Mouse (Mus musculus) CH12.LX (cell line): ENCODE measurements at regions not wholly inside any gene's neighbourhood (a gene's known extent, or its start where the extent isn't known, plus 50 kb on each side); places are given as distances from the start of the nearest gene placed in this dataset.

ENCODE experiments used
- DNase-seq: peaks from one replicate; pipeline ENCODE4 v3.0.0-alpha.2; 2013; ENCODE audit errors: extremely low read depth
- H3K27ac ChIP-seq: 2 replicates; pipeline ENCODE4 v1.5.1; 2012; ENCODE audit warnings: low read depth, mild to moderate bottlenecking, control low read depth, moderate library complexity; ENCODE audit not compliant: insufficient read depth
- H3K27me3 ChIP-seq: replicated peaks from 2 replicates; pipeline ENCODE3; 2012; ENCODE audit warnings: inconsistent platforms
- H3K36me3 ChIP-seq, 2 experiments: replicated peaks in 1 of 2; 2 replicates each; pipeline versions ENCODE3 to v1.6.1; 2012; ENCODE audit warnings: inconsistent platforms in 1 of 2, low read length in 1 of 2, mild to moderate bottlenecking in 1 of 2, mixed read lengths in 1 of 2, moderate library complexity in 1 of 2; ENCODE audit not compliant: control insufficient read depth in 1 of 2, insufficient read depth in 1 of 2
- H3K4me1 ChIP-seq, 2 experiments: 2 replicates each; pipeline ENCODE4 v1.6.1; 2012; ENCODE audit warnings: inconsistent platforms in 1 of 2, moderate library complexity in 1 of 2; ENCODE audit not compliant: insufficient read depth in 2 of 2, control insufficient read depth in 1 of 2
- H3K4me2 ChIP-seq: 2 replicates; pipeline ENCODE4 v1.6.1; 2012; ENCODE audit warnings: low read depth, mild to moderate bottlenecking, control low read depth; ENCODE audit not compliant: poor library complexity, insufficient read depth, severe bottlenecking
- H3K4me3 ChIP-seq, 3 experiments: fragments of 150-350 bp in 1 of 3; sonication (generic) in 1 of 3; replicated peaks in 1 of 3; 2 replicates each; pipeline versions ENCODE3 to v1.5.1; 2011 to 2012; ENCODE audit warnings: low read depth in 2 of 3, low read length in 2 of 3, mild to moderate bottlenecking in 2 of 3, moderate library complexity in 2 of 3, control low read depth in 1 of 3, improper control_type of control experiment in 1 of 3, inconsistent platforms in 1 of 3, mixed read lengths in 1 of 3; ENCODE audit not compliant: poor library complexity in 1 of 3
- H3K79me2 ChIP-seq: replicated peaks from 2 replicates; pipeline ENCODE4 v1.6.1; 2012; ENCODE audit warnings: mild to moderate bottlenecking, moderate library complexity; ENCODE audit not compliant: control insufficient read depth, poor library complexity, insufficient read depth, severe bottlenecking; ENCODE audit errors: extremely low read depth
- H3K9ac ChIP-seq: 2 replicates; pipeline ENCODE4 v1.6.1; 2012; ENCODE audit warnings: low read depth, mild to moderate bottlenecking, control low read depth, moderate library complexity; ENCODE audit not compliant: insufficient read depth
- H3K9me3 ChIP-seq: replicated peaks from 2 replicates; pipeline ENCODE3; 2012; ENCODE audit warnings: low read length, inconsistent platforms, mixed read lengths
- BHLHE40 ChIP-seq: IDR thresholded peaks from 2 replicates; pipeline ENCODE4 v1.6.1; 2011; ENCODE audit warnings: mild to moderate bottlenecking, low read depth, low read length, improper control_type of control experiment
- ELF1 ChIP-seq: IDR thresholded peaks from 2 replicates; pipeline ENCODE4 v1.6.1; 2014; ENCODE audit warnings: low read depth, mild to moderate bottlenecking, inconsistent platforms, low read length, improper control_type of control experiment
- ETS1 ChIP-seq: conservative IDR thresholded peaks from 2 replicates; pipeline ENCODE4 v1.6.1; 2012; ENCODE audit warnings: low read depth, mild to moderate bottlenecking, inconsistent platforms, low read length, improper control_type of control experiment, moderate library complexity
- JUN ChIP-seq: IDR thresholded peaks from 2 replicates; pipeline ENCODE4 v1.6.1; 2011; ENCODE audit warnings: low read depth, mild to moderate bottlenecking, low read length, improper control_type of control experiment, moderate library complexity; ENCODE audit not compliant: insufficient read depth
- JUND ChIP-seq: conservative IDR thresholded peaks from 2 replicates; pipeline ENCODE4 v1.6.1; 2011; ENCODE audit warnings: low read depth, low read length, improper control_type of control experiment
- MEF2A ChIP-seq: IDR thresholded peaks from 2 replicates; pipeline ENCODE4 v1.6.1; 2014; ENCODE audit warnings: low read depth, mild to moderate bottlenecking, inconsistent platforms, low read length, improper control_type of control experiment, borderline replicate concordance
- NELFE ChIP-seq: IDR thresholded peaks from 2 replicates; pipeline ENCODE4 v1.6.1; 2011; ENCODE audit warnings: low read depth, low read length, improper control_type of control experiment
- POLR2A ChIP-seq: IDR thresholded peaks from 2 replicates; pipeline ENCODE4 v1.6.1; 2011; ENCODE audit warnings: low read depth, mild to moderate bottlenecking, improper control_type of control experiment, low read length
- POLR2AphosphoS2 ChIP-seq: IDR thresholded peaks from 2 replicates; pipeline ENCODE4 v1.6.1; 2011; ENCODE audit warnings: low read depth, low read length, improper control_type of control experiment
- RAD21 ChIP-seq: IDR thresholded peaks from 2 replicates; pipeline ENCODE4 v1.6.1; 2011; ENCODE audit warnings: low read depth, mild to moderate bottlenecking, low read length, improper control_type of control experiment, moderate library complexity
- RCOR1 ChIP-seq: conservative IDR thresholded peaks from 2 replicates; pipeline ENCODE4 v1.6.1; 2012; ENCODE audit warnings: low read depth, mild to moderate bottlenecking, inconsistent platforms, low read length, improper control_type of control experiment
- SMC3 ChIP-seq: IDR thresholded peaks from 2 replicates; pipeline ENCODE4 v1.6.1; 2011; ENCODE audit warnings: low read depth, low read length, improper control_type of control experiment
- TCF12 ChIP-seq: IDR thresholded peaks from 2 replicates; pipeline ENCODE4 v1.6.1; 2014; ENCODE audit warnings: low read depth, mild to moderate bottlenecking, inconsistent platforms, low read length, improper control_type of control experiment
- USF1 ChIP-seq: IDR thresholded peaks from 2 replicates; pipeline ENCODE4 v1.6.1; 2014; ENCODE audit warnings: low read depth, mild to moderate bottlenecking, inconsistent platforms, low read length, improper control_type of control experiment
- ZC3H11A ChIP-seq: IDR thresholded peaks from 2 replicates; pipeline ENCODE4 v1.6.1; 2012; ENCODE audit warnings: low read depth, mild to moderate bottlenecking, inconsistent platforms, low read length, improper control_type of control experiment
- dilution Hi-C: fragments of 300-500 bp; cut with MboI; formaldehyde crosslinking; loops from 2 replicates; pipeline ENCODE4 v1.14.3; 2020; ENCODE audit warnings: low sequenced_read_pairs; ENCODE audit not compliant: extremely low pct_unique_long_range_greater_than_20kb, extremely low pct_ligation_motif_present
- in situ Hi-C: fragments of 300-500 bp; cut with MboI; formaldehyde crosslinking; loops from 3 replicates; pipeline ENCODE4 v1.14.3; 2019; ENCODE audit warnings: low sequenced_read_pairs, low pct_ligation_motif_present, low pct_unique_long_range_greater_than_20kb, mixed read lengths

DNA sequence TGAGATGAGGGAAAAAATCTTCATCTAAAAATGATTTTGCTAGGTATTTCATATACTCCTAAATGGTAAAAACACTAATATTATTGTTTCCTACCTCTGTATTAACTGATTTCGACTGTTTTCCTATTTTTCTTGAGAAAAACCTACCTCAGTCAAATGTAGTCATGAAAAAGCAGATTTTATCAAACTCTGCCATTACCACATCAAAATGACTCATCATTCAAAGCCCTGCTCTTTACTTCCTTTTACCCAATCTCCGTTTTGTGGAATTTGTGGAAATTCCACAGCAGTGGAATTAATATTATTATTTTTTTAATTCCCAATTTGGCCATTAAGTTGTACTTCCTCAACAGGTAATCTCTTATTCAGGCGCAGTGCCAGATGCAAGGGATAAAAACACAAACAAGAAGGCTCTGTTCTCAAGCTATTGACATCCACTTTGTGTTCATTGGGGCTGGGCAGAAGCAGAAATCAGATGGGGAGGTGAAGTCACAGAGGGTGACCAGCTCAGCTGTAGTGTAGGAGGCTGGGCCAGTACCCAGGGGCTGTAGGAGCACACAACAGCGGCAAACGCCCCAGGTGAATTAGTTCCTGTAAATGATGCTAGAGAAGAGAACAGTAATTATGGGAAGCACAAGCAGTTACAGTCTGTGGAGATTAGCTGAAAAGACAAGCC lies 138.2 kb upstream of the Mocs2 start:
- H3K4me1 ChIP-seq: peaks cover 0 to 10% of the 10 kb centered on the region in 2 experiments; a peak in 2 of 4 replicates
- H3K27ac ChIP-seq: no peak overlapping the region
- H3K27me3 ChIP-seq: no peaks in the 10 kb centered on the region
- no peak overlapping the region for H3K9ac ChIP-seq
- no peak overlapping the region for H3K4me2 ChIP-seq
- H3K79me2 ChIP-seq: no peaks in the 10 kb centered on the region
- no peaks in the 10 kb centered on the region for H3K36me3 ChIP-seq
- H3K4me3 ChIP-seq: no peak overlapping the region
- no peak for DNase-seq
- dilution Hi-C loops: no loop called here
- TF ChIP-seq MEF2A (no peak), JUN (no peak), ETS1 (no peak), RCOR1 (no peak), POLR2AphosphoS2 (no peak), USF1 (no peak), RAD21 (no peak), SMC3 (no peak), POLR2A (no peak), JUND (no peak)
- TF ChIP-seq, all 38 proteins: peak for 0
- in situ Hi-C loops: no loop called here
- no peaks in the 10 kb centered on the region for H3K9me3 ChIP-seq

DNA sequence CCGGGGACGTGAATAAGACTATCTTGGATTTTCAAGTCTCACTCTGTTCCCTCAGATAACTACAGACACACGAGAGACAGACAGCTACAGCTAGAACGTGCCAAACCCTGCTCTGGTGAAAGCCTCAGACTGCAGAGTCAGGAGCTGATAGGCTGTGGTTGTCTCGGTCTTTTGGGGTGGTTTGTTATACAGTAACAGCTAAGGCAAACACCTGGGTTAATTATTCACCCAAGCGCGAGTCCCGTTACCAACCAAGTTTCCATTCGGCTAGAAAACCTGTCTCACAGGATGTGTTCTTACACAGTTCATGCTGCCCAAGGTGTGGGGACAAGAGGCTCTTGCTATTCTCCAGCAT lies 137.7 kb upstream of the Mocs2 start:
- TF ChIP-seq BHLHE40 (peak; percentile 36), NELFE (no peak)
- dilution Hi-C loops: no loop called here
- H3K27ac ChIP-seq: no peak overlapping the region
- DNase-seq: peak; percentile 12
- peak overlapping the region; percentile 33; the same call in 1 of the 2 replicates for H3K4me2 ChIP-seq
- H3K9me3 ChIP-seq: no peaks in the 10 kb centered on the region
- H3K27me3 ChIP-seq: no peaks in the 10 kb centered on the region
- H3K4me3 ChIP-seq: no peak overlapping the region
- in situ Hi-C loops: no loop called here
- H3K9ac ChIP-seq: no peak overlapping the region
- no peaks in the 10 kb centered on the region for H3K79me2 ChIP-seq
- peaks cover 0 to 10% of the 10 kb centered on the region in 2 experiments; a peak in 2 of 4 replicates for H3K4me1 ChIP-seq
- H3K36me3 ChIP-seq: no peaks in the 10 kb centered on the region

DNA sequence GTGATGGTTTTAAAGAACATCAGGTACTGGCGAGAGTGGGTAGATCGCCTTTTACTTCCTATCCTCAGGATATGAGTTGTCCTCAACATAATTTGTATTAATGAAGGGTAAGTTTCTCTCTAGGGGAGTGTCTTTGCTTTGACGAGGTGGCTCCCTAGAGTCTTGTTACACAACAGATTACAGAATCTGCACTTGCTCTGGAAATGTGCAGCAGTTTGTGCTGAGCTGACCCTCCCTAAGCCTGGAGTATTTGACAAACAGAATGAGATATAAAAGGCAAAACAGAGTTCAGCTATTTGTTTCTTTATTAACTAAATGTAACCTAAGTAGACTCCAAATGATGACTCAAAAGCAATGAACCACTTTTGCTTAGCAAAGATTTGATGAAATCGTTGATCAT lies 136.8 kb upstream of the Mocs2 start:
- no peaks in the 10 kb centered on the region for H3K36me3 ChIP-seq
- TF ChIP-seq USF1 (no peak), ELF1 (no peak), ZC3H11A (no peak), TCF12 (no peak), MEF2A (no peak), RCOR1 (no peak), SMC3 (no peak)
- dilution Hi-C loops (no loop called here), in situ Hi-C loops (no loop called here)
- no peaks in the 10 kb centered on the region for H3K79me2 ChIP-seq
- no peaks in the 10 kb centered on the region for H3K27me3 ChIP-seq
- no peak for DNase-seq
- H3K9me3 ChIP-seq: no peaks in the 10 kb centered on the region
- no peak overlapping the region for H3K27ac ChIP-seq
- peaks cover 0 to 10% of the 10 kb centered on the region in 2 experiments; a peak in 2 of 4 replicates for H3K4me1 ChIP-seq
- no peak overlapping the region for H3K4me3 ChIP-seq
- H3K9ac ChIP-seq: no peak overlapping the region
- no peak overlapping the region for H3K4me2 ChIP-seq
